In the genomic region with DNA sequence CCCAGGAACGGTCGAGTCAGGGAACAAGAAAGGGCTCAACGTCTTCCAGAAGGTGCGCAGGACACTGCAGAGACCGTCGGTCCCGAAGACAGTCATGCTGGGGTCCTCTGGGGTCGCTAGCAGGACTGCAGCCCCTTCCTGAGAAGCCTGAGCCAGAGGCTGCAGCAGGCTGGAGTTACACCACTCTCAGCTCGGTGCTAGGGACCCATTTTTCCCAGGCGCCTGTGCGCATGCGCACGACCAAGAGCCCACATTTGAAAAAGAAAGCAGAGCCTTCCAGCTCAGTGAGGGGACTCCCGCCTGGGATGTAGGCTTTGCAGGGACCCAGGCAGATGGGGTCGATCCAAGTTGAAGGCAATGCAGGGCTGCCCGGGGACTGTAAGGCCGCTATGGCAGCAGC, we compare ENCODE assay signal across 8 mouse cellular contexts. TPM values are rescaled to one million over a fixed set of nuclear protein-coding genes. Genes with fewer than 3 reads are reported as not detected.
DNase-seq lines count a peak whose midpoint lies in the region.

No protein-coding gene starts in this region.

- DNase-seq in adrenal gland, adult 18-20 months (ENCODE audit: low spot score in 2 of 2): peak; percentile 39 to 44
- DNase-seq in cerebellum, postnatal 10 days: peak; percentile 71 to 78
- DNase-seq in gastrocnemius, postnatal 25 days: peak; percentile 35
- peak; percentile 8 to 34 for DNase-seq in kidney, adult 8-10 months
- DNase-seq in layer of hippocampus, postnatal 14 days (ENCODE audit: low spot score in 2 of 2): peak; percentile 56 to 73
- peak; percentile 80 for DNase-seq in lung, postnatal 10 days
- peak; percentile 54 to 58 for DNase-seq in right cerebral cortex, postnatal 36 days (ENCODE audit: low spot score in 2 of 2)
- peak; percentile 71 for DNase-seq in urinary bladder, postnatal 14 days (ENCODE audit: low spot score)

RNA-seq across cellular contexts. Expression of gene Atg7, which starts 28.8 kb away (rescaled TPM):
- total RNA-seq in adrenal gland, adult 18-20 months (2021): 10 to 100 TPM; 24.9 to 27.6 TPM
- 1 to 10 TPM; 5.6 to 6.5 TPM for total RNA-seq in gastrocnemius, postnatal 25 days (2021)
- total RNA-seq in layer of hippocampus, postnatal 14 days (2021): 10 to 100 TPM; 21.0 to 27.7 TPM

Comparison
In these comparisons a context has a peak if more than half of its experiments do, and no peak if none do; other contexts are left out.
1. Peak in every context shown above with its lines: DNase-seq.
2. DNase-seq: peak in every context shown above with its lines; median percentile 80 in lung, postnatal 10 days; 74 in cerebellum, postnatal 10 days; 71 in urinary bladder, postnatal 14 days; 64 in layer of hippocampus, postnatal 14 days; 56 in right cerebral cortex, postnatal 36 days; 42 in adrenal gland, adult 18-20 months; 35 in gastrocnemius, postnatal 25 days; 21 in kidney, adult 8-10 months.